Mouse (Mus musculus): ENCODE measurements at regions not wholly inside any gene's neighbourhood (a gene's known extent, or its start where the extent isn't known, plus 50 kb on each side); places are given as distances from the start of the nearest gene placed in this dataset.

DNA sequence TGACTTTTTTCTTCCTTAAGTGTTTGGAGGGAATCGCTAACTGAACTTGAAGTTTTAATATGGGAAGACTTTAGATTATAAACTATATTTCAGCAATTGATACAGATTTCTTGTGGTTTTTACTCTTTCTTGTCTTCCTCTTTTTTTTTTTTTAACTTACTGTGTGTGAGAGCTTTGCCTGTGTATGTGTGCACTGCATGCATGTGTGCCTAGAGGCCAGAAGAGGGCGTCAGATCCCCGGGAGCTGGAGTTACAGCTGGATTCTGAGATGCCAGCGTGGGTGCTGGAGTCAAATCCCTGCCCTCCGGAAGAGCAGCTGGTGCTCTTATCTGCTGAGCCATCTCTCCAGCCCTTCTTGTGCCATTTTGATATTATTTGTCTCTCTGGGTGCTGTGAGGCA is 129.6 kb downstream of the Trim33 start:
- no peak for DNase-seq (ENCODE audit: low read depth, low spot score)

DNA sequence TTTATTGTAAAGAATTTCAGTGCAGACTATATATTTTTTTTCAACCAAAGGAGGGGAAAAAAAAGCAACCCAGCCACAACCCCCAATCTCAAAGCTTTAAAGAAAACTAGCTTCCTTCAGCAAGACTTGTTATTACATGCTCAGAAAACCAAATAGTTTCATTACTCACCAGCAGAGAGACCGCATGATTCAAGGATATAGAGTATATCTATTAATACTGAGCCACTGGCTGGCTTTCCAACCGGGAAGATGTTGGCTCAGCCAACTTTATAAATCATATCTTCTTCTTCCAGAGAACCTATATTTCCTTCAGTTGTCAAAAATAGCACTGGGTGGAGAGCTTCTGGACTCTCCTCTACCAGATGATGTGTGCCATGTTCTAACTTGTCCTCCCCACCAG is 133.2 kb downstream of the Trim33 start:
- no peak for DNase-seq (ENCODE audit: low read depth, low spot score)

DNA sequence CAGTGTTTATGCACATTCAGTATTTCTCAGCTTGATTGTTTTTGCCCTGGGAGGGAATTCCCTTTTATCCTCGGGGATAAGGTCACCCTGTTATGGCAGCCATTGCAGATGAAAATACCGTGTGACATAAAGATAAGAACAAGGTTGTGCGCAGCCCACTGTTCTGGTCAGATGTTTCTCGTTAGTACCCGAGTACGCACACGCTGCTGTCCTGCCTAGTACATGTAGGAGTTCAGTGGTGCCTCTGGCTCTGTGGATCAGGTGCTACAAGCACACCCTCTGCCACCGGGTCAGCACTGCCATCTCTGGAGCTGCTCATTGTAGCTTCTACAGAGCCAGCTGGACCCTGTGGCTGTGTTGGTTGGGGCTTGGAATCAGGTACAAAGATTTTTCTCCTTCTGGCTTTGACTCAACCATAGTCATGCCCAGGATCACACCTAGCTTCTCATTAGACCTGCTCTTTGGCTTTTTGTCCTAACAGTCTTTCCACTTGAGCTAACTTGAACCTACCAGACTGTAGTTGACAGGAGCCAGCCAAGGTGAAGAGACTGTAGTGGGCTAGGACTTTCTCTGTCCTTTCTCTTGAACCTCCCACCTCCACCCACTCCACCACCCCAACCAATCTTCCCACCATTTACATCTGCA is 136.1 kb downstream of the Trim33 start:
- DNase-seq (ENCODE audit: low read depth, low spot score), result no peak

DNA sequence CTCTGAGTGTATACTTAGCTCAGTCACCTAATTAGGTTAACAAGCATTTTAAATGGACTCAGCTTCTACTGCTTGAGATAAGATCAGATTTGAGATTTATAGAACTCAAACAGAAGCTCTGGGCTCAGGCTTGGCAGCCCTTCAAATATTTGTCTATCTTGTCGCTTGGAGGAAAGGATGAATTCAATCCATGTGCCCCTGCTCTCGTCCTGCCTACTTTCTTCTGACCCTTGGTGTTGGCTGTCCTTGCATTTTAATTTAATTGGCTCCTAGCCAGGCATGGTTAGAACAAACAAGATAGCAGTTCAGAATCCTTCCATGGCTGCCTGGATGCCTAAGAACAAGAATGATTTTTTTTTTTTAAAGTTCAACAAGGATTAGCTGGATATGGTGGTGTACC is 137.2 kb downstream of the Trim33 start:
- no peak for DNase-seq (ENCODE audit: low read depth, low spot score)

DNA sequence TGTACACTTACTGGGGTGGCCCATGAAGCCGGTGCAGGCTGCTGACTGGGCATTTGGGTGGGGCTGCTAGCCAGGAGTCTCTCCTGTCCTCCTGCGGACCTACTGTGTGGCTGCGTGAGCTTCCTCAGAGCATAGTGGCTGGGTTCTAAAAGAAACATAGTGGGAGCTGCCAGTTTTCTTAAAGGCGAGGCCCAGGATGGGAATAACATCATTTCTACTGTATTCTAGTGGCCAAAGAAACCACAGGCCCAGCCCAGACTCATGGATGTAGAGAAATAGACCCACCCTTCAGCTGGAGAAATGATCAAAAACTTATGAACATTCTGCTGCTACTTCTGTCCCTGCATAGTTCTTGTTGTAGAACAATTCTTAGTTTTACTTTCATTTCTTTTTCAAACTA is 138.7 kb downstream of the Trim33 start:
- DNase-seq (ENCODE audit: low read depth, low spot score), result no peak

DNA sequence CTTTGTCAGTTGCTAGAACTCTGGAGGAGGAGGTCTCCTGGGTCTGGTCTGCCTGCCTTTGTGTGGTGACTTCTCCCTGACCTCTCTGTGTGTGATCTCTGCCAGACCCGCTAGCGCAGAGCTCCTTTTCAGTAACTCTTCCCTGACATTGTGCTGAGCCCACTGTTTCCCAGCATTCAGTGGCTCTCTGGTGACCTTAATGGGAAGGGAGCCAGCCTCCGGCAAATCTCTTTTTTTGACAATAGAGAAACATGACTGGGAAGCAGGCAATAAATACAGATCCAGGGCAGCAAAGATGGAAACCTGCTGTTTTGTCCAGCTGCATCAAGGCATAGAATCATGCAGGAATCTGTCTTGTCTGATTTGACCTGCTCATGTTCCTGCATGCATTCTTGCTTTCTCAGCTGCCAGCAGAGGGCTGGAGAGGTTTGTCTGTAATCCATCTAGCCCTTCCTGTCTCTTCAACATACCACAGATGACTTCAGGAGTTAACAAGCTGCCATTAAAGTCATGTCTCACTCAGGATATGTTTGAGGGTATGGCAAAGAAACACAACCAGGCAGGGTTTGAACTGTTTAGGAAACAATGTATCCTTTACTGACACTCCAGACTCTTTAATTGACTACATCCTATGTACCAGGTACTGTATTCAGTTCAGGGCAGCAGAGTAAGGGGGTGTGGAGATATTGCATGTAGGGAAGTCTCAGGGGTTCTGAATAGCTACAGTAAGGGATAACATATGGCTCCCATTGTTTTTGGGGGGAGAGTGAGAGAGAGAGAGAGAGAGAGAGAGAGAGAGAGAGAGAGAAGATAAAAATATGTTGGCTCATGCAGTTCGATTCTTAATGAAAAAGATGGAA is 140.9 kb downstream of the Trim33 start:
- no peak for DNase-seq (ENCODE audit: low read depth, low spot score)

DNA sequence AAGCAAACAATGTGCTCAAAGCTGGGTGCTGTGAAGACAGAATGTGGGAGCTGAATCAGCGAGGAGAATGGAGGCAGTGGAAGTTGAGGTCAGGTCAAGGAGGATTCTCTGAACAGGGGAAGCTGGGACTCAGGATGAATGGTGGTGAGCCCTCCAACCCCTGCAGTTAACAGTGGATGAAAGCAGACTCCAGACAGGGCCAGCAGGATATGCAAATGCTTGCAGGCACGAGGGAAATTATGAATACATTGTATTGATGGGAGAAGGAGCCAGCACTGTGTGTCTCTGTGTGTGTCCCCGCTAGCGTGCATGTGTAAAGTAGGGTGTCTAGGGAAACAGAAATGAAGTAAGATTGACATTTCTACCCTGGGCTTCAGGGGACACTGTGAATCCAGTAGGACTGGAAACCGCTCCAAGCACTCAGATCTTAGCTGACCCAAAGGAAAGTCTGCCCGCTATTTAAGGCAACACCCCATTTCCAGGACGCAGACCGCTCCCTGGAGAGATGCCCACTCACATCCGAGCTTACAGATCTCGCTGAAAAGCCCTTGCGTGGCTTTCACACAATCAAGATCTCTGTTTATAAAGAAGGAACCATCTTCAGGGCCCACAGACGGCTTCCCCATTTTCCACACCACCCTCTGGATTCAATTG is 141.7 kb downstream of the Trim33 start:
- DNase-seq (ENCODE audit: low read depth, low spot score), result no peak

DNA sequence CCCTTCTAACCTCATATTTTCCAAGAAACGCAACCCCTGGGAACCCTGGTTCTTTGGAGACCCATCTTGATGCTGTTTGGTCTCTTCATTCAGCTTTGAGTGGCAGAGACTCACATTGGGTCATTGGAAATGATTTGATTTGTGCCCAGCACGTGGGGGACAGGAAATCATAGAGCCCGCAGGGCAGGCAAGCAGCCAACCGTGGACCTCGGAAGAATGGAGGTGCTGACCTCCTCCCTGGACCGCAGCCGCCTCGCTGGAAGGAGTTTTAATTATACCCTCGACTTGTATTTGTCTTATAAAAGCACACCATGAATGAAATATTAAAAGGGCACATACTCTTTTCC is 142.2 kb downstream of the Trim33 start:
- DNase-seq (ENCODE audit: low read depth, low spot score), result no peak

DNA sequence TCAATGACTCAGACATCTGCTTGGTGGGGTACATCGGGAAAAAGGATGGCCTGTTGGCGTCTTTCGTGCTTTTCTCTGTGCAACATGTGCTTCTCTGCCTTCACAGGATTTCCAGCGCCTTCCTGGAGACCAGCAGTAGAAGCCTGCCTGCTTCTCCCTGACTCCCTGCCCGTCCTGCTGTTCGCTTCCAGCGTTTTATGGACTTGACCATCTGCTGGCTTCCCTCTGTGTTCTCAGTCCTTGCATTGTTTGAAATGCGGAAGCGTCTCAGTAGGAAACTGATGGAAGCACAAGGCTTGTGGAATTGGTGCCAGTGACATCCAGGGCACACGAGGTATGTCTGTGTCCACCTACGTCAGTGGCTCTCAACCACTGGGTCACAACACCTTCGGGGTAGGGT is 143.7 kb downstream of the Trim33 start:
- no peak for DNase-seq (ENCODE audit: low read depth, low spot score)

DNA sequence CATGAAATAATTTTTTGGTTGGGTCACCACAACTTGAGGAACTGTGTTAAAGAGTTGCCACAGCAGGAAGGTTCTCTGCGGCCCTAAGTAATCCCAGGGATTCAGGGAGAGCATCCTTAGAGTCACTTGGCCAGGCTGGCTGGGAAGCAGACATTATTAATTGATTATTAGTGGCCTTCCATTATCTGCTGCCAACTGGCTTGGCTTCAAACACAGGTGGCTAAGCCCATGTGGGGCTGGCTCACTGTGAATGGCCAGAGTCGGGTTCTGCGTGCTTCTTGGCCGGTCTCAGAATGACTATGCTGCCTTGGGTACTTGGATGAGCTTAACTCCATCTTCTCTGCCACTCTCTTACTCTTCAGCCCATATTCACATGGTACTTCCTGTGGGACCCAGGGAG is 144.2 kb downstream of the Trim33 start:
- DNase-seq (ENCODE audit: low read depth, low spot score), result no peak

DNA sequence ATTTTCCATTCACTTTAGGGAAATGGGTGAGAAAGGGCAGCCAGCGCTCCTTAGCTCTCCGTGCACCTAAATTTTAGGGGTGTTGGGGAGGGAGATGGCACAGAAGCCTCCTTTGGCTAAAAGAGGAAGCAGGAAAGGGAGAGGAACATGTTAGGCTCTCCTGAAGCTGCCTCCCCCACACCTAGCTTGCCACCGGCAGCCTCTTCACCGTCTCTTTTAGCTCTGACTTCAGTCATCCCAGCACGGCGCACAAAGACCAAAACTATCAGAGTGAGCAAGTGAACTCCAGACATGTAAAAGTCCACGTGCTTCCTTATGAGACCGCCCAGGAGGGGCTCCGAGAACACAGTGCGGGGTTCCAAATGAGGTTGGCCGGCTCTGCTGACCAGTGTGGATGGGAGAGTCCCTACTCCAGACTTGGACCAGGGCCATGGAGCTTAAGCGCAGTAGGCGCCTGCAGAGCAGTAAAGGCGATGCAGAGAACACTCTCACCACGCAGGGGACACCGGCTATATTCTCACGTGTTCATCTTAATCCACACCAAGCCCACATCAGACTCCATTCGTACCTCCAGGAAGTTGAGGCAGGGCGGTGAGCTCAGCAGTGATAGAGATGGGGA is 146.8 kb downstream of the Trim33 start:
- no peak for DNase-seq (ENCODE audit: low read depth, low spot score)

DNA sequence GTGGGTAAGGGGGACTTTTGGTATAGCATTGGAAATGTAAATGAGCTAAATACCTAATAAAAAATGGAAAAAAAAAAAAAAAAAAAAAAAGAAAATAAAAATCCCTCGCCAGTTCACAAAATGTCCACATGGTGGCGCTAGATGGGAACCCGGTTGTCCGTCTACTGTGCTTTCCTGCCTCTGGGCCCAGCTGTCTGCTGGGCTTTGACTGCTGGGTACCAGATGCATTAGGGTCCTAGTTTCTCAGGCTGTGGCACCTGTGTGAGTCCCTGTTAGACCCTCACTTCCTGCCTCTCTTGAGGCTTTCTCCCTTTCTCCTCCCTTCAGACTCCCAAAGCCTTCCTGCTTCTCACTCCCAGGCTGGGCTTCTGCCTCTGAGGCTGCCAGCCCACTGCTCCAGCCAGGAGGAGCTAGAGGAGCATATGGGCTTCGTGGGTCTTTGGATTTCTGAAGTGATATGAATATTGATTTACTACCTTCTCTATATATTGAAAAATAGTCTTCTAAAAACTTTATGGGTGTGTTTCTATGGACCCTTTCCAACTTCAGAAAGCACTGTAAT is 145.7 kb upstream of the Syt6 start:
- no peak for DNase-seq (ENCODE audit: low read depth, low spot score)

DNA sequence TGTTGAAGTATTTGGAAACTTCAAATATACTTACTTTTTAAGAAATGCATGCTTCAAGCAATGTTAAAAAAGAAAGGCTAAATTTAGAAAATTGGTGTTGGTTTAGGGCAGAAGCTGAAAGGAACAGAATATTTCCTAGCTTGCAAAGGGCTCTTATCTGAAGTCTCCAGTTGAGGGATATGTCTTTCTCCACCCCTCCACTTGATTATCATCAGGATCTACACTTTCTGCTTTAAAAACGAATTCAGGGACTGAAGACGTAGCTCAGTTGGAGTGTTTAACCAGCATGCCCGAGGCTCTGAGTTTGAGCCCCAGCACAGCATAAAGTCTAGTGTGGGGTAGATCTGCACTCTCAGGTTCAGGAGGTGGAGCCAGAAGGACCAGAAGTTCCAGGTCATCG is 144.9 kb upstream of the Syt6 start:
- no peak for DNase-seq (ENCODE audit: low read depth, low spot score)

DNA sequence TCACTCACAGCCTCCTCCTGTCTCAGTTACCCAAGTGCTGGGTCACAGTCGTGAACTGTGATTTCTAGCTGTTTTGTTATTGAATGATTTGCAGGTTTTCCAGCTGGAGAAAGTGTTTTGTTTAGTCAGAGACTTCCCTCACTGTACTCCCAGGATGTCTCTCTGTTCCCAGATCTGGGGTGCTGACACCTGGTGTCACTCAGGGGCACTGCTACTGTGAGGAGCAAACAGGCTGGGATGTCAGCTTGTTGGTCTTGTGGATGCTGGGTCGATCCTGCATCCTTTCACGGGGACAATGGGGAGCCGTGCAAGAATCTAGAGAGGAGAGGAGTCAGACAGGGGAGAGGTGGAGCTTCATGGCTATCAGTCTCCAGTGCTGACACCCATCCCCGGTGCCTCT is 142.8 kb upstream of the Syt6 start:
- no peak for DNase-seq (ENCODE audit: low read depth, low spot score)

DNA sequence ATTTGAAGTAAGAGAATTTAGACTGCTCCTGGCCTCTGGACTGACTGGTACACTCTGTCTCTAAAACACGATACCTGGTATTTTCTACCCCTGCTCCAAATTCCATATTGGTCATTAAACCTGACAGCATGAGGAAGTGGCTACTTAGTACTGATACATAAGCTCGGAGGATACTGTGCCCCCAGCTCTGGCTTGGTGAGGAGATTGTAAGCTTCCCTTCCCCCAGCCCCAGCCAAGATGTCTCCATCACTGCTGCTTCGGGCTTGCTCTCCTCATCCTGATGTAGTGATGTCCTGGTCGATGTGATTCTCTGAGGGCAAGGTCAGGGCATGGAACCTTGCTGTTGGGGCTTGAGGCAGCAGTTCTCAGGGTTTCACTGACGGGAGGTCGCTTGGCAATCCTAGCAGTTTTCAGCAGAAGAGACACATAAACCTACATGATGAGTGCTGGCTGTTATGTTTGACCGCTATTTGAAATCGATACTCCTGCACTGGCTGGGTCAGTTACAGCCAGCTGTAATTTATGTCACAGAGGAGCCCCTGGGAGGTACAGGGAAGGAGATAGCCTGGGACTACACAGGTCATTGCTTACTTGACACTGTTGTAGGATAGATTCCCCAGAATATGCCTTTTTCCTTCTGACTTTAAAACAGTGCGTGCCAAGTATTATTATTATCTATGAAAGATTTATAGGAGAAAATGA is 138.0 kb upstream of the Syt6 start:
- DNase-seq (ENCODE audit: low read depth, low spot score), result no peak

DNA sequence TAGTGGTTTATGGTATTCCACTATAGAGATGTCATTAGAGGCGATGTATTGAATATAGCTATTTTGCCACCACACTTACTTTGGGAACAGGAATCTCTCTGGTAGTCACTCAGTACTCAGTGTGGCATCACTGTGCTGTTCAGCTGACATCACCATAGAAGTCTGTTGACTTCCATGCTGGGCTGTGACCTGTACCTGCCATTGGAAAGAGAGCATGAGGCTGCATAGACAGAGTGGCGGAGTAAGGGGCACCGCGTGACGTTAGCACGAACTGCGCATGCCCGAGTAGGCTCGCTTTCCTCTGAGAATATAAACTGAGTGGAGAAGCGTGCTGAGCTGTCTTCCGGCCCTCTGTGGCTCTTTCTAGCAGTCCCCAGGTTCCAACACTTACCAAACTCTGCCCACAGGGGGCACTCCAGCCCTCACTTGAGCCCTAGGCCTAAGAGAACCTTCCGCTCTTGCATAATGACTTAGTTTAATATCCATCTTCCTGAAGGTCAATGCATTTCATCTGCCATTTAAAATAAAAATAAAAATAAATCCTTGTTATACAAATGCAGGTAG is 136.2 kb upstream of the Syt6 start:
- DNase-seq (ENCODE audit: low read depth, low spot score), result peak; percentile 15

DNA sequence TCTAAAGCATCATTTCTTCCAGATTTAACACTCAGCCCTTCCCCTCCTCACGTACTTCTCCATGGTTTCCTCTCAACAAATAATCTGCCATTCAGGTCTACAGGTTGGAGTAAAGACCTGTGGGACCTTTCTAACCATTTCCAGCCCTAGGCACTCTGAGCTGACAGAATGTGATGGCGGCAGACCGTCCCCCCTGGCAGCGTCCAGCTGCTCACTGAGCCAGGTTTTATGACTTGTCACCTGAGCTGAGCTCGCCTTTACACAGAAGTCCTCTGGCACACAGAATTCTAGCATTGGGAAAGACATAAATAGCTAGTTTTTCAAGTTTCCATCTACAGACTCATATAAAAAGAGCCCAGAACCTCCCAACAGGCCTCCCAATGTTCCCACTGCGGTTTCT is 131.8 kb upstream of the Syt6 start:
- DNase-seq (ENCODE audit: low read depth, low spot score), result no peak

DNA sequence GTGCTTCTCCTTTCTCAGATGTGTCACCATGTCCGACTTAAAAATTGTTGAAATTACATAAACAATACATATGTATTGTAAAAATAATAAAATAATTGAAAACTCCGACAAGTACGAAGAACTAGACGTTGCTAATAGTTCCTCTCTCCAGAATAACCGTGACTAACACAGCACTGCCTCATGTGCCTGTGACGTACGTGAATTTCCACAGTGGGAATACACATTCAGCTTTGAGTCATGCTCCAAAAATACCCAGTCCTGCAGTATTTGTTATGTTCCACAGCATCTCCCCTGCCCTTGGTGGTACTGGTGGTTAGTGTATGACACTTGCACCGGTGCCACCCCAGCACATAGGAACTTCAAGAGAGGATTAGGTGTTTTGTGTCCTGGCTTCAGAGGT is 129.2 kb upstream of the Syt6 start:
- no peak for DNase-seq (ENCODE audit: low read depth, low spot score)

DNA sequence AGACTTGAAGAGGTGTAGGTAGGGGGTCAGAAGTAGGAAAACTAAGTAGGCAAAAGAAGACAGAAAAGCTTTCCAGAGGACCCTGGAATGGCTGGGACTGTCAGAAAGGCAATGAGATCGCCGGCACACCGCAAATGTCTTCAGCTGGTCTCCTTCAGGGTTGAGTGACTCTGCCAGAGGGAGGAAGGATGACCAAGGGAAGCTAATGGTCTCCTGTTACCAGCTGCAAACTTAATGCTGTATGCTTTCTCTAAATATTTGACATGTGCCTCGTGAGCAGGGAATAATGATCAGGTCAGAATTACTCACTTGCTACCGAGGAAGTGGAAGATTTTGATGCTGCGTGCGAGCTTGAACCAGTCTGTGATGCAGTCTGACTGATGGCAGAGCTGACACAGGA is 125.2 kb upstream of the Syt6 start:
- DNase-seq (ENCODE audit: low read depth, low spot score), result no peak

DNA sequence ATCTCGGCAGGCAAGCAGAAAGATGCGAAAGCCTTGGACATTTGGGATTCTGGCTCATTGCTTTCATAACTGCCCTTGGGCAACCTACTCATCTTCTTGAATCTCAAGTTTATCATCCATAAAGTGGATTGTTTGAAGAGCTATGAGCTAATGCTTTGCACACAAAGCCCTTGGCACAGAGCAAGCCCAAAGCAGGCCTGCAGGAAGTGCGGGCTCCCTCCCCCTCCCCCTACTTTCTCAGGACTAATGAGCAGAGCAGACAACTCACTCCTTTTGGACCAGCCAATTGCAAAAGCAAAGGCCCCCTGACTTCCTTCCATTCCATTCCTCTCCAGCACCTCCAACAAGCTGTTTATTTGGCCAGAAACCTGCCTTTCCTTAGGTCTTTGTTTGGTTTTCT is 123.1 kb upstream of the Syt6 start:
- DNase-seq (ENCODE audit: low read depth, low spot score), result no peak

DNA sequence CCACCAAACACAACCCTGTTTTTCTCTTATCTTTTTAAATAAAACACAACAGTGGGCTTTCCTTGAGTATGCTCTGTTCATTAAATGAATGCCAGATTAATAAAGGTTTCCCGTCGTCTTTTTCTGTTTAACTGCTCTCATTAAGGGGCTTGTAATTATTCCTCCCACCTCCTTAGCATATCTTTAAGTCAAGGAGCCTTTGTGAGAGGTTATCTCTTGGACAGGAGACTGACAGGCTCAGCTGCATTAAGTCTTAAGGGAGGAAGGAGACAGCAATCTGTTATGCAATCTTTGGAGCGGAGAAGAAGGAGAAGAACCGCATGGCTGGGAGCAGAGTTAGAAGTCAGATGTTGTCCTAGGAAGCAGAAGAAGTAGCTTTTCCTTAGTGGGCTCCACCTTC is 111.3 kb upstream of the Syt6 start:
- DNase-seq (ENCODE audit: low read depth, low spot score), result no peak

All from retina, adult 2 months (tissue).